Mouse (Mus musculus): ENCODE data around the gene Pak6. TPM values are rescaled to one million over a fixed set of nuclear protein-coding genes. Genes with fewer than 3 reads are reported as not detected.

Pak6 gene
- polyA plus RNA-seq, 1 experiment from 2014 or later, result 1.5 TPM

GRCm38 (mm10) chr2:118669785-118670184, 6.7 kb downstream of the Pak6 start:
- peaks cover 5% of the 10 kb centered on the region for H3K27me3 ChIP-seq (ENCODE audit: control insufficient read depth, insufficient read depth, low read length)
- H3K4me2 ChIP-seq (replicated peaks; ENCODE audit: low read depth, low read length), result no peak overlapping the region
- no peak overlapping the region for H3K9ac ChIP-seq (ENCODE audit: low read depth, low read length)
- DNase-seq (ENCODE audit: low spot score), result no peak
- no peak overlapping the region for H3K27ac ChIP-seq (ENCODE audit: low read depth, low read length)
- no peak for ATAC-seq (ENCODE audit: low FRiP score)
- H3K9me3 ChIP-seq (ENCODE audit: control insufficient read depth, low read length), result no peaks in the 10 kb centered on the region
- no peaks in the 10 kb centered on the region for H3K4me1 ChIP-seq (replicated peaks; ENCODE audit: control insufficient read depth, insufficient read depth, low read length)
- no peaks in the 10 kb centered on the region for H3K36me3 ChIP-seq (ENCODE audit: control insufficient read depth, insufficient read depth, low read length)
- WGBS, result 31% methylated on average over 2 of the region's 2 CpGs
- no peak overlapping the region for H3K4me3 ChIP-seq (ENCODE audit: low read depth, low read length)

DNA sequence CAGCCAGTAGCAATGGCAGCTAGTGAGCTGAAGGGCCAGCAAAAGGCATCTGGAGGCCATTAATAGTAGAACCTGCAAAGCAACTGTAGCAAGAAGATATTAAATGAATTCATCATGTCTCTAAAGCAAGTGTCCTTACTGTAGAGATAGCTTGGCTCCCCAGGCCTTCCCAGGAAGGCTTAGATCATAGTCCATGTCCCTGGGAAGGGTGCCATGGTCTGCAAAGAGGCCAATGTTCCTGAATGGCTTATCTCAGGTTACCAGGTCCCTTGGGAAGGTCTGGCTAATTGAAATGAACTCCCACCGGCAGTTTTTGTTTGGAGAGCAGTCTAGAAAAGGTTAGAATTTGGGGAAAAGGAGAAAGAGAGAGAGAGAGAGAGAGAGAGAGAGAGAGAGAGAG, 8.6 kb downstream of the Pak6 start:
- Histone ChIP-seq H3K9me3 (ENCODE audit: control insufficient read depth, low read length) (no peaks in the 10 kb centered on the region), H3K27me3 (ENCODE audit: control insufficient read depth, insufficient read depth, low read length) (peaks cover 23% of the 10 kb centered on the region), H3K27ac (ENCODE audit: low read depth, low read length) (no peak overlapping the region), H3K9ac (ENCODE audit: low read depth, low read length) (no peak overlapping the region), H3K4me1 (replicated peaks; ENCODE audit: control insufficient read depth, insufficient read depth, low read length) (peaks cover under 1% of the 10 kb centered on the region; the same call in 1 of the 2 replicates), H3K4me3 (ENCODE audit: low read depth, low read length) (no peak overlapping the region), H3K4me2 (replicated peaks; ENCODE audit: low read depth, low read length) (no peak overlapping the region), H3K36me3 (ENCODE audit: control insufficient read depth, insufficient read depth, low read length) (no peaks in the 10 kb centered on the region)
- no peak for DNase-seq (ENCODE audit: low spot score)
- WGBS, result 71% methylated on average over 1 of the region's 1 CpGs
- no peak for ATAC-seq (ENCODE audit: low FRiP score)

DNA sequence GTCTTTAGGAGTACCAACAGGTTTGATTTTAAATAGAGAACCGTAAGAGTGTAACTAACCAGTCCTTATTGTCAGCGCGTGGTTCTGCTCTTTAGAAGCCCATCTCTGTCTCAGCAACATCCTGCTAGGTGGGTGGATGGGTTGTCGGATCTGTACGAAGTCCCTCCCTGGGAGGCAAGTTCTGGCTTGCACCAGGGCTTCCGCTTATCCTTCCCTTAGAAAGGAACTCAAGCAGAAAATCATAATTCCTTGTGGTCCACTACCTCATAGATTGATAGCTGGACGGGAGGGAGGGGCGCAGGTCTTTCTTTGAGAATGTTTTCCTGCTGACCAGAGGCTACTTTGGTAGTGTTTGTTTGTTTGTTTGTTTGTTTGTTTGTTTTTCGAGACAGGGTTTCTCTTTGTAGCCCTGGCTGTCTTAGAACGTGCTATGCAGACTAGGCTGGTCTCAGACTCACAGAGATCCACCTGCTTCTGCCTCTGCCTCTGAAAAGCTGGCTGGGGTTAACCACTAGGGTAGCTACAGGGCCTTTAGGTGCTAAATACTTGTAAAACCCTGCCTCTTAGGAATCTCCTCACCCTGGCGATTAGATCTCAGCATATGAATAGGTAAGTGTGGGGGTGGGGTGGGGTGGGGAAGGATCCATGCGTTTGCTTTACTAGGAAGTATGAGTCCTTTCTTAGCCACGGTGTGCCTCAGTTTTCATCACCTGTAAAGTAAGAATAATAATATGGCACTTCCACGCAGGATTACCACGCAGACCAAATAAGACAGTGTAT, 10.8 kb downstream of the Pak6 start:
- Histone ChIP-seq H3K4me1 (replicated peaks; ENCODE audit: control insufficient read depth, insufficient read depth, low read length) (peaks cover 5% of the 10 kb centered on the region; the same call in 1 of the 2 replicates), H3K27ac (ENCODE audit: low read depth, low read length) (no peak overlapping the region), H3K27me3 (ENCODE audit: control insufficient read depth, insufficient read depth, low read length) (peaks cover 44% of the 10 kb centered on the region), H3K9ac (ENCODE audit: low read depth, low read length) (no peak overlapping the region), H3K9me3 (ENCODE audit: control insufficient read depth, low read length) (no peaks in the 10 kb centered on the region), H3K36me3 (ENCODE audit: control insufficient read depth, insufficient read depth, low read length) (no peaks in the 10 kb centered on the region), H3K4me2 (replicated peaks; ENCODE audit: low read depth, low read length) (no peak overlapping the region), H3K4me3 (ENCODE audit: low read depth, low read length) (no peak overlapping the region)
- WGBS, result 24% methylated on average over 15 of the region's 15 CpGs
- ATAC-seq (ENCODE audit: low FRiP score) (no peak), DNase-seq (ENCODE audit: low spot score) (no peak)

GRCm38 (mm10) chr2:118674500-118674899, 11.4 kb downstream of the Pak6 start:
- H3K27ac ChIP-seq (ENCODE audit: low read depth, low read length), result no peak overlapping the region
- ATAC-seq (ENCODE audit: low FRiP score) (no peak), DNase-seq (ENCODE audit: low spot score) (no peak)
- H3K9me3 ChIP-seq (ENCODE audit: control insufficient read depth, low read length), result no peaks in the 10 kb centered on the region
- H3K4me1 ChIP-seq (replicated peaks; ENCODE audit: control insufficient read depth, insufficient read depth, low read length), result peaks cover 5% of the 10 kb centered on the region; the same call in 1 of the 2 replicates
- H3K27me3 ChIP-seq (ENCODE audit: control insufficient read depth, insufficient read depth, low read length), result peaks cover 48% of the 10 kb centered on the region
- WGBS, result 21% methylated on average over 7 of the region's 7 CpGs
- H3K4me3 ChIP-seq (ENCODE audit: low read depth, low read length), result no peak overlapping the region
- no peaks in the 10 kb centered on the region for H3K36me3 ChIP-seq (ENCODE audit: control insufficient read depth, insufficient read depth, low read length)
- H3K9ac ChIP-seq (ENCODE audit: low read depth, low read length), result no peak overlapping the region
- no peak overlapping the region for H3K4me2 ChIP-seq (replicated peaks; ENCODE audit: low read depth, low read length)

GRCm38 (mm10) chr2:118676839-118677741, 14.0 kb downstream of the Pak6 start:
- peak overlapping the region; percentile 42 for H3K4me3 ChIP-seq (ENCODE audit: low read depth, low read length)
- H3K27me3 ChIP-seq (ENCODE audit: control insufficient read depth, insufficient read depth, low read length), result peaks cover 51% of the 10 kb centered on the region
- WGBS, result under 1% methylated on average over 77 of the region's 89 CpGs
- peak; percentile 56 for DNase-seq (ENCODE audit: low spot score)
- peak overlapping the region; percentile 95 for H3K4me2 ChIP-seq (replicated peaks; ENCODE audit: low read depth, low read length)
- H3K4me1 ChIP-seq (replicated peaks; ENCODE audit: control insufficient read depth, insufficient read depth, low read length), result peaks cover 5% of the 10 kb centered on the region; the same call in 1 of the 2 replicates
- no peak overlapping the region for H3K27ac ChIP-seq (ENCODE audit: low read depth, low read length)
- H3K36me3 ChIP-seq (ENCODE audit: control insufficient read depth, insufficient read depth, low read length), result no peaks in the 10 kb centered on the region
- H3K9me3 ChIP-seq (ENCODE audit: control insufficient read depth, low read length), result no peaks in the 10 kb centered on the region
- H3K9ac ChIP-seq (ENCODE audit: low read depth, low read length), result peak overlapping the region; percentile 45
- ATAC-seq (ENCODE audit: low FRiP score), result peak; percentile 35; the same call in 1 of the 2 replicates

DNA sequence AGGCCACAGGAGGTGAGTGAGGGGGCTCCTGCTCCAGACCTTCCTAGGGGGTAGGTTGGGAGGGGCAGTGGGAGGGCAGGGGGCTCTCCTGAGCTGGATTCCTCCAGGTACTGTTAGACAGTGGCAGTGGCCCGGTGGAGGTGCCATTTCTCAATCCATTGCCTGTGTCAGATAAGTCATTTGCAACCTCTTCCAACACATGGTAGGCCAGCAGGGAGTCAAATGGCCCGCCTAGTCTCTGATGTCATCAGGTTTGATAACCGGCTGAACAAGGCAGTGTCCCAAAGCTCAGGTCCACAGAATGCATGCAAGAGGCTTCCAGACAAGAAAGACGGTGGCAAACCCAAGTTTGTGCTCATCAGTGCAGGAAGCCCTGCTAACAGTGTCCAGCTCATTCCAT, 14.7 kb downstream of the Pak6 start:
- H3K36me3 ChIP-seq (ENCODE audit: control insufficient read depth, insufficient read depth, low read length), result no peaks in the 10 kb centered on the region
- H3K4me3 ChIP-seq (ENCODE audit: low read depth, low read length), result peak overlapping the region; percentile 42
- H3K4me2 ChIP-seq (replicated peaks; ENCODE audit: low read depth, low read length), result peak overlapping the region; percentile 95
- H3K9me3 ChIP-seq (ENCODE audit: control insufficient read depth, low read length), result no peaks in the 10 kb centered on the region
- no peak for ATAC-seq (ENCODE audit: low FRiP score)
- H3K27ac ChIP-seq (ENCODE audit: low read depth, low read length), result no peak overlapping the region
- peaks cover 5% of the 10 kb centered on the region; the same call in 1 of the 2 replicates for H3K4me1 ChIP-seq (replicated peaks; ENCODE audit: control insufficient read depth, insufficient read depth, low read length)
- peak; percentile 30 for DNase-seq (ENCODE audit: low spot score)
- peaks cover 51% of the 10 kb centered on the region for H3K27me3 ChIP-seq (ENCODE audit: control insufficient read depth, insufficient read depth, low read length)
- 13% methylated on average over 4 of the region's 4 CpGs for WGBS
- peak overlapping the region; percentile 45; the same call in 1 of the 2 replicates for H3K9ac ChIP-seq (ENCODE audit: low read depth, low read length)

GRCm38 (mm10) chr2:118679577-118679976, 16.5 kb downstream of the Pak6 start:
- Histone ChIP-seq H3K36me3 (ENCODE audit: control insufficient read depth, insufficient read depth, low read length) (no peaks in the 10 kb centered on the region), H3K4me1 (replicated peaks; ENCODE audit: control insufficient read depth, insufficient read depth, low read length) (peaks cover 5% of the 10 kb centered on the region; the same call in 1 of the 2 replicates), H3K9me3 (ENCODE audit: control insufficient read depth, low read length) (no peaks in the 10 kb centered on the region), H3K9ac (ENCODE audit: low read depth, low read length) (no peak overlapping the region), H3K27me3 (ENCODE audit: control insufficient read depth, insufficient read depth, low read length) (peaks cover 48% of the 10 kb centered on the region), H3K4me2 (replicated peaks; ENCODE audit: low read depth, low read length) (no peak overlapping the region), H3K27ac (ENCODE audit: low read depth, low read length) (no peak overlapping the region), H3K4me3 (ENCODE audit: low read depth, low read length) (no peak overlapping the region)
- DNase-seq (ENCODE audit: low spot score) (no peak), ATAC-seq (ENCODE audit: low FRiP score) (no peak)
- WGBS, result 75% methylated on average over 3 of the region's 3 CpGs

- Histone ChIP-seq H3K36me3 (ENCODE audit: control insufficient read depth, insufficient read depth, low read length) (no peaks in the 10 kb centered on the region), H3K4me1 (replicated peaks; ENCODE audit: control insufficient read depth, insufficient read depth, low read length) (peaks cover 5% of the 10 kb centered on the region; the same call in 1 of the 2 replicates), H3K4me2 (replicated peaks; ENCODE audit: low read depth, low read length) (no peak overlapping the region), H3K9me3 (ENCODE audit: control insufficient read depth, low read length) (no peaks in the 10 kb centered on the region), H3K27me3 (ENCODE audit: control insufficient read depth, insufficient read depth, low read length) (peaks cover 36% of the 10 kb centered on the region), H3K9ac (ENCODE audit: low read depth, low read length) (no peak overlapping the region), H3K4me3 (ENCODE audit: low read depth, low read length) (no peak overlapping the region), H3K27ac (ENCODE audit: low read depth, low read length) (no peak overlapping the region)
- DNase-seq (ENCODE audit: low spot score) (no peak), ATAC-seq (ENCODE audit: low FRiP score) (no peak)
- 92% methylated on average over 6 of the region's 6 CpGs for WGBS
These were observed 17.8 kb downstream of the Pak6 start for GRCm38 (mm10) chr2:118680926-118681325.

Data from hindbrain, embryonic 11.5 days (tissue).